Mouse (Mus musculus) liver, postnatal 0 days (tissue): ENCODE results near the gene Klhdc10.

Source experiments
- CTCF ChIP-seq: sonication (generic); IDR thresholded peaks from 2 replicates; pipeline ENCODE4 v1.5.1; 2016; ENCODE audit warnings: antibody characterized with exemption, low read depth
- EP300 ChIP-seq: IDR thresholded peaks from 2 replicates; pipeline ENCODE4 v1.6.1; 2016; ENCODE audit warnings: antibody characterized with exemption, low read depth, mild to moderate bottlenecking

DNA sequence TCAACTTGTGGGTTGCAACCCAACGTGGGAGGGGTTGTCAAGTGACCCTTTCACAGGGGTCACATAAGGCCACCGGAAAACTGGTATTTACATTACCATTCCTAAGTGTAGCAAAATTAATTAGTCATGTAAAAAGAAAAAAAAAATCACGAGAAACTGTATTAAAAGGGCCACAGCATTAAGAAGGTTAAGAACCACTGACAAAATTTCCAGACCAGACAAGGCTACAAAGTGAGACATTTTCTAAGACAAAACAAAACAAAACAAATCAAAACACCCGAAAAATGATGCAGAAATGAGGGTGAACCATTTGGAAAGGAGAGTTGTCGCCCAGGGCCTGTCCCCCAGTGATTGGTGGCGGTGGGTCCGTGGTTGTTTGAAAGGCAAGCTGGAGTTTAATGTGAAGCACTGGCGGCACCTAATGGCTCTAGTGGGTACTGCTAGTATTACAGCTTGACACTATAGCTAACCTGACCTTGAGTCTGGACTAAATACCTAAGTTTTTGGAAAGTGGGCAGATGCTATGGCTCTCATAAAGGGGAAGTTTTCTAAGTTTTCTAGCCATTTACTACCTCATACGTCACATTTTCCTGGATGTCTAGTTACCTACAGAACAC is 44.0 kb upstream of the Klhdc10 start:
- TF ChIP-seq CTCF: peak; percentile 97
- TF ChIP-seq EP300: no peak
